Mouse (Mus musculus) granulocyte monocyte progenitor cell, adult 5-6 weeks (primary cell): Measurements from ENCODE around the gene Xrcc5. TPM values are rescaled to one million over a fixed set of nuclear protein-coding genes. Genes with fewer than 3 reads are reported as not detected.

Experiments
- ATAC-seq: replicated peaks from 2 replicates; pipeline ENCODE4 v1.8.0; 2016; ENCODE audit warnings: mild to moderate bottlenecking, moderate TSS enrichment, inconsistent platforms; ENCODE audit not compliant: poor library complexity, severe bottlenecking
- total RNA-seq, 2 experiments: library from RNA; stranded (forward) in 1 of 2; stranded (reverse) in 1 of 2; fragments of 200-712, 200-1000 nt in 1 of 2; fragments of >200 nt in 1 of 2; fragmentation: Nextera tagmentation in 1 of 2; gene quantifications; 2 replicates each; pipeline ENCODE4 v1.2.3; 2014 to 2017

The Xrcc5 gene
- total RNA-seq, 2 experiments from 2014 or later = 1.8 to 8.1 TPM

- ATAC-seq = no peak
These were observed 127.3 kb downstream of the Xrcc5 start for GRCm38 (mm10) chr1:72434510-72434909.

- ATAC-seq = no peak
These were observed 129.7 kb downstream of the Xrcc5 start for GRCm38 (mm10) chr1:72436967-72437366.

GRCm38 (mm10) chr1:72439146-72439545, 131.9 kb downstream of the Xrcc5 start:
- no peak for ATAC-seq

- no peak for ATAC-seq
These were observed 135.5 kb downstream of the Xrcc5 start for GRCm38 (mm10) chr1:72442747-72443146.

Other genes with a start within 250 kb of the Xrcc5 start
- gene Mreg, start 95.1 kb upstream of the Xrcc5 start, total RNA-seq (2014; fragmentation: Nextera tagmentation) = 1.1 and 1.5 TPM in 2 replicates
- 0.73 and 0.93 TPM in 2 replicates for gene Mreg, start 95.1 kb upstream of the Xrcc5 start, total RNA-seq (2017)
- 13.6 and 14.8 TPM in 2 replicates for gene Pecr, start 23.1 kb upstream of the Xrcc5 start, total RNA-seq (2014; fragmentation: Nextera tagmentation)
- gene Pecr, start 23.1 kb upstream of the Xrcc5 start, total RNA-seq (2017) = 9.5 and 10.1 TPM in 2 replicates
- gene Tmem169, start 23.1 kb upstream of the Xrcc5 start, total RNA-seq (2014; fragmentation: Nextera tagmentation) = not detected in 2 replicates
- gene Tmem169, start 23.1 kb upstream of the Xrcc5 start, total RNA-seq (2017) = 0.22 TPM in 1 of 2 replicates, not detected in the other
- gene March4, start 229.5 kb downstream of the Xrcc5 start, total RNA-seq (2014; fragmentation: Nextera tagmentation) = not detected in 2 replicates
- not detected in 2 replicates for gene March4, start 229.5 kb downstream of the Xrcc5 start, total RNA-seq (2017)